Mouse (Mus musculus): ENCODE results near the gene Zp2.

Gene Zp2

GRCm38 (mm10) chr7:120142743-120143142 lies 2.3 kb downstream of the Zp2 start:
- no peak for DNase-seq (ENCODE audit: low spot score)

DNA sequence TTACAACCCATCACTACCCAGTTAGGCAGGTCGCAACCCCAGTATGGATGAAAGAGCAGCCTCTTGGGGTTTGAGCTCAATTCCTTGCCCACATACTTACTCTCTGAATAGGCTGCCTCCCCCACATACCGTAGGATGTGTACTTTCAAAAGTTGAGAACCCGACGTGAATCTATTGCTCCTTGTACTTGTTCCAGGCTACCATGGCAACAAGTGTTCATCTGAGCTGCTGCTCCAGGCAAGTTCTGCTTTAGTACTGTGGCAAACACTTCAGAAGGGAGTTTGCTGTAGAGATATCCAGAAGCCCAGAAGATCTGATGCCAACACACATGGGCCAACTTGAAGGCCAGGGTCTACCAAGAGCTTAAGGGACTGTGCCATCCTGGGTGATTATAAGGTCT lies 16.1 kb downstream of the Zp2 start:
- DNase-seq (ENCODE audit: low spot score) = no peak

DNA sequence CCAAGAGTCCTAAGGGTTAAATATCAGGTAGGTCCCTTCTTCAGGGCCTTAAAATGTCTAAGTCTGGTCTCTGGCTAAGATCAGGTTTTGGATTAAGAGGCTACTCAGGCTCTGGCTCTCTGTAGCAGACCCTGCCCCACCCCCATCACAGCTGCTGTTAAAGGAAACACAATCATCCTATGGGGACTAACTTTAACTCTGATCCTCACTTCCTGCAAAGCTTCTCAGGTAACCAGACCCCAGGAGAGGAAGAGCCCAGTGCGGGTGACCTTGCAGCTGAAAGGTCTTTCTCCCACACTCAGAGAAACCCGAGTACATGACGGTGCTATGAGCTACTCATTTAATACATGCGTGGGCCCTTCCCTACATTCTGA lies 17.4 kb downstream of the Zp2 start:
- DNase-seq (ENCODE audit: low spot score) = no peak

DNA sequence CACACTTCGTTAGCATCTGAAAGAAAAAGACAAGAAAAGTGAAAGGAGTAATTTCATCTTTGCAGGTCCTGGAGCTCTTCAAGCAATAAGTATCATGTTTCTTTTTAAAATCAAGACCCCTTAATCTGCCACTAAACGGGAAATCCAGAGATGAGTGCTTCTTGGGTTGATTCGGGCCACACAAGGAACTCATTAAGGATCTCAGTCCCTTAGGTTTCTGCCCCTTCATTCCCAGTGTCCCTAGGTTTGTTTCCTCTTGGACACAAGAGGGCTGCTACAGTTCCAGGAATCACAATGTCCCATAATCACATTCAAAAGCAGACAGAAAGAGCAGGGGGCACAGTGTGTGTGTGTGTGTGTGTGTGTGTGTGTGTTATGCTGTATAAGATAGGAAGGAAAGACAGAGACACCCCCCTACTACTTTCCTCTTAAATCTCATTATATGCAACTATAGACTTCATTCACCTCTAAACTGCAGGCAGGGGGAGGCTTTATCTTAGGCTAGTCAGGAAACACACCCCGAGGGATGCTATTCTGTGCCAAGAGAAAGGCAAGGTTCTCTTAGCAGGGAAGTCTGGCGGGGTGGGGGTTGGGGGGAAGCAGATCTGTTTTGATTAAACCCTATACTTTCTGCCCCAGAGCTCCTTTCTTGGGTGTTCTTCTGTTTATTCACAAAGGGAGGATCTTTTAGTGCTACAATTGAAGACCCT lies 18.0 kb downstream of the Zp2 start:
- DNase-seq (ENCODE audit: low spot score) = no peak

GRCm38 (mm10) chr7:120124844-120125243 lies 20.2 kb downstream of the Zp2 start:
- peak; percentile 19 for DNase-seq (ENCODE audit: low spot score)

GRCm38 (mm10) chr7:120123776-120124175 lies 21.3 kb downstream of the Zp2 start:
- DNase-seq (ENCODE audit: low spot score) = no peak

DNA sequence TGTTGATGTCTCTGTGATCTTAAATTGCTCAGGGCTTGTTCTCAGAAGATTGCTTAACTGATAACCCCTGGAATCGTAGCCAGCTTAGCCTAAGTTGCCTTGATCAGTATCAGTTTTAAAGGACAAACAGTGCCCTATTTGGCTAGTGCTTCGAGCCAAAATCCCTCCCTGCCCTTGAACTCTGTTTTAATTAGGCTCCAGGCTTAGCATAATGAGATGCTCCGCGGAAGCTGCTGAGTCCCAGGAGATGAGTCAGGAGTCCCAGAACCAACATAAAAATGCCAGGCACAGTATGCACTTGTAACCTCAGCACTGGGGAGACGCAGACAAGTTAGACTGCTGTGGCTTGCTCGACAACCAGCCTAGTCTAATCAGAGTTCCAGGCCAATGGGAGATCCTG lies 27.6 kb downstream of the Zp2 start:
- no peak for DNase-seq (ENCODE audit: low spot score)

GRCm38 (mm10) chr7:120116976-120117375 lies 28.1 kb downstream of the Zp2 start:
- DNase-seq (ENCODE audit: low spot score) = no peak

- no peak for DNase-seq (ENCODE audit: low spot score)
Observed at GRCm38 (mm10) chr7:120109676-120110075, 35.4 kb downstream of the Zp2 start.

GRCm38 (mm10) chr7:120106356-120106755 lies 38.7 kb downstream of the Zp2 start:
- DNase-seq (ENCODE audit: low spot score) = no peak

DNA sequence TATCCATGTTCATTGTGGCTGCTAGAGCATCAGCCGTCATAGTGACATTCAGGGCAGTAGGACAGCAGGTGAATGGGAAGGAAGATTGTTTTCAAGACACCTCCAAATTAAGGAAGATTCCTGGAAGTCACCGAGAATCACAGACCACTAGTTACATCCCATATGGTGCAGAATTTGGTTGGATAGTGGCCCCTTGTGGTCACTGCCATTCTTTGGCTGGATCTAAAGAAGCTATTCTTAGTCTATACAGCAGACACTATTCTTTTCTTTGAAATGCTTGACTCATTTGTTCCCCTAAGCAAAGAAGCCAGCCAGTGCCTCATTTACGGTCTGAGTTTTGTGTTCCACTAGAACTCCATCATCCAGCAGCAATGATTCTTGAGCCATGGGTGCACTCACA lies 40.1 kb downstream of the Zp2 start:
- no peak for DNase-seq (ENCODE audit: low spot score)

DNA sequence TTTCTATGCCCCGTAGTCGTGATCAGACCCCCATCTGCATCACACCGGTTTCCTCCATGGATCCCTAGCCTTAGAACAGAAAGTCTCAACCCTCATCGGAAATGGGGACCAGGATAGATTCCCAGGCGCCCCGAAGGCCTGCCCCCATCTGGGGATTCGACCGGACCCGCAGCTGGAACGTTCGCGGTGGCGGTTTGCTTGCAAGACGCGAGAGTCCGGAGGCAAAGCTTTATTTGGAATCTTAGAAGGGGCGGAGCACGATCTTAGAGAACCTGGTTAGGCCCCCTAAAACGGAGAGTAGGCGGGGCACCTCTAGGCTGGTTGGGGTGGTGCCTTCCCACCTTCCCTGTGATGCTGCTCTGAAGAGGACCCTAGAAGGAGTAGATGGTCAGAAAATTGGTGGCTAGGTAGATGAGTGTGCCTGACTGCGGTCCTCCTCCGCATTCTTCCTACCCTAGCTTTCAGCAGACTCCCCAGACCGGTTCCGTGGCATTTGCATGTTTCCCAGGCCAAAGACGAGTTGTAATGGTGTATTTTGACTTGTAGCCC lies 42.0 kb downstream of the Zp2 start:
- peak; percentile 21 for DNase-seq (ENCODE audit: low spot score)

GRCm38 (mm10) chr7:120102164-120102972 lies 42.7 kb downstream of the Zp2 start, which contains the start of gene Tmem159:
Gene Tmem159 (plus strand): TSS chr7:120102353.
- peak; percentile 72 for DNase-seq (ENCODE audit: low spot score)

GRCm38 (mm10) chr7:120098403-120098802 lies 46.7 kb downstream of the Zp2 start:
- peak; percentile 54 for DNase-seq (ENCODE audit: low spot score)

GRCm38 (mm10) chr7:120097845-120098244 lies 47.2 kb downstream of the Zp2 start:
- DNase-seq (ENCODE audit: low spot score) = no peak

DNA sequence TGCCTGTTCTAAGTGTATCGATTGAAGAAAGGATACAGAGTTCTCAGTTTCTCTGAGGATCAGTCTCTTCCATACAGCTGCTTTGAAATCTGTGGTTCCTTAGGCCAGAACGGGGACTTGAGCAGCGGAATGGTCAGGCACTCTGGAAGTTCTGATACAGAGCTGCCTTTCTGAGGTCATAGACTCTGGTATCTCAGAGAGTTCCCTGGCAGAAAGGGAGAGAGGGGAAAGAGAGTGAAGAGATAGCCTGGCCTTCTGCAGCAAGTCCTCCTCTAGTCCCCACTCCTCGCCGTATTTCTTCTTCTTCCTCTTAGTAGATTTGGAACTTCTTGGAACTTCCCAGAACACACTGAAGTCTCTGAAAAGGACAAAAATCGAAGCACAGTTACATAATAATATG lies 49.9 kb downstream of the Zp2 start, which contains the start of gene Dnah3:
TSS of gene Dnah3 (minus strand) at position 101 of the 400 bp plus-strand sequence.
- DNase-seq (ENCODE audit: low spot score) = no peak

GRCm38 (mm10) chr7:120094216-120094615 lies 50.9 kb downstream of the Zp2 start:
- no peak for DNase-seq (ENCODE audit: low spot score)

- DNase-seq (ENCODE audit: low spot score) = no peak
Observed at GRCm38 (mm10) chr7:120093033-120093432, 52.1 kb downstream of the Zp2 start.

DNA sequence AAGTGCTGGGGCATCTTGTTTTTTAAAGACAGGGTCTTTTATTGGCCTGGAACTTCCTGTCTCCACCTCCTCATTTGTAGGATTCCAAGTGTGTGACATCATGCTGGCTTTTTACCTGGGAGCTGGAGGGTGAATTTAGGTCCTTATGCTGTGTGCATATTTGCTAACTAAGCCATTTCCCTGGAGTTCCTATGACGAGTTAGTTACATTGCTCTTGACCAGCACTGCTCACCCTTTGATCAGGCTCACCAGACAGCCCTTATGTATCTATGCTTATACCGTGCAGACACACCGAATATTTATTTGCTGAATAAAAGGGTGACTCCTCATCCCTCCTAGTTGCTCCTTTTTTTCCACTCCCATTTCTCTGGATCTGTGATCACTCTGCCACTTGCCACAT lies 64.9 kb downstream of the Zp2 start:
- DNase-seq (ENCODE audit: low spot score) = no peak
